Mouse (Mus musculus) c-Kit-negative CD71-positive TER-119-positive erythroid progenitor cells, embryonic 14.5 days (primary cell): ENCODE data around the gene Usp1.
A peak's percentile ranks its signal among the peaks of the same experiment; 100 is the strongest.
"Not testable (repeated sequence)": the region's sequence is repeated elsewhere in the genome, so short reads cannot be mapped to it uniquely, and the experiment has no call there.

ENCODE experiments used
- DNase-seq: peaks from one replicate; pipeline ENCODE4 v3.0.0-alpha.2; 2013; ENCODE audit warnings: low read depth, low spot score

Gene Usp1

GRCm38 (mm10) chr4:98923568-98924070 is at the start of gene Usp1:
Usp1 (plus strand) TSS chr4:98923810.
- no peak for DNase-seq

- no peak for DNase-seq
These were observed 40.9 kb upstream of the Usp1 start for GRCm38 (mm10) chr4:98882706-98883105.

- DNase-seq = no peak
These were observed 37.2 kb upstream of the Usp1 start for GRCm38 (mm10) chr4:98886377-98886776.

GRCm38 (mm10) chr4:98887148-98887547 is 36.5 kb upstream of the Usp1 start:
- DNase-seq = no peak

GRCm38 (mm10) chr4:98910246-98910645 is 13.4 kb upstream of the Usp1 start:
- no peak for DNase-seq

GRCm38 (mm10) chr4:98917724-98918123 is 5.9 kb upstream of the Usp1 start:
- DNase-seq = no peak

- DNase-seq = no peak
These were observed 5.4 kb upstream of the Usp1 start for GRCm38 (mm10) chr4:98918204-98918603.

- DNase-seq = no peak
These were observed 2.7 kb upstream of the Usp1 start for GRCm38 (mm10) chr4:98920896-98921295.

GRCm38 (mm10) chr4:98922061-98922642 is 1.5 kb upstream of the Usp1 start:
- peak; percentile 25 for DNase-seq

GRCm38 (mm10) chr4:98922643-98923567 is 705 bp upstream of the Usp1 start:
- peak; percentile 87 for DNase-seq

GRCm38 (mm10) chr4:98924071-98924905 is 678 bp downstream of the Usp1 start:
- DNase-seq = peak; percentile 25

GRCm38 (mm10) chr4:98924906-98925178 is 1.2 kb downstream of the Usp1 start:
- DNase-seq = no peak

- peak; percentile 5 for DNase-seq
These were observed 1.7 kb downstream of the Usp1 start for GRCm38 (mm10) chr4:98925250-98925781.

GRCm38 (mm10) chr4:98936036-98936435 is 12.4 kb downstream of the Usp1 start:
- no peak for DNase-seq

- DNase-seq = not testable (repeated sequence)
These were observed 14.6 kb downstream of the Usp1 start for GRCm38 (mm10) chr4:98938210-98938609.

- DNase-seq = no peak
These were observed 27.0 kb downstream of the Usp1 start for GRCm38 (mm10) chr4:98950563-98950962.

GRCm38 (mm10) chr4:98955986-98956385 is 32.4 kb downstream of the Usp1 start:
- no peak for DNase-seq

- no peak for DNase-seq
These were observed 36.6 kb downstream of the Usp1 start for GRCm38 (mm10) chr4:98960243-98960642.

- no peak for DNase-seq
These were observed 46.3 kb downstream of the Usp1 start for GRCm38 (mm10) chr4:98969946-98970345.

GRCm38 (mm10) chr4:98975741-98976140 is 52.1 kb downstream of the Usp1 start:
- DNase-seq = no peak

GRCm38 (mm10) chr4:98978288-98978687 is 54.7 kb downstream of the Usp1 start:
- not testable (repeated sequence) for DNase-seq

- DNase-seq = no peak
These were observed 55.1 kb downstream of the Usp1 start for GRCm38 (mm10) chr4:98978693-98979092.
